Mouse (Mus musculus) heart, embryonic 11.5 days (tissue): ENCODE data around the gene Fxyd7. TPM values are rescaled to one million over a fixed set of nuclear protein-coding genes. Genes with fewer than 3 reads are reported as not detected.

ENCODE experiments used
- ATAC-seq: fragments of 200-750 bp; cut with Nextera tagmentation; replicated peaks from 2 replicates; pipeline ENCODE4 v1.8.0; 2017; ENCODE audit warnings: moderate library complexity; ENCODE audit not compliant: insufficient number of reproducible peaks, low FRiP score, low TSS enrichment
- H3K27ac ChIP-seq: fragments of 300-500 bp; sonication (generic); 2 replicates; pipeline ENCODE4 v1.5.1; 2014; ENCODE audit warnings: mild to moderate bottlenecking, low read depth, low read length
- H3K27me3 ChIP-seq: fragments of 300-500 bp; sonication (generic); 2 replicates; pipeline ENCODE4 v1.6.1; 2014; ENCODE audit warnings: mild to moderate bottlenecking, low read length, mixed read lengths; ENCODE audit not compliant: control insufficient read depth, insufficient read depth
- H3K36me3 ChIP-seq: fragments of 300-500 bp; sonication (generic); 2 replicates; pipeline ENCODE4 v1.6.1; 2014; ENCODE audit warnings: mild to moderate bottlenecking, low read length, moderate library complexity, mixed read lengths; ENCODE audit not compliant: control insufficient read depth, insufficient read depth
- H3K4me1 ChIP-seq: fragments of 300-500 bp; sonication (generic); 2 replicates; pipeline ENCODE4 v1.6.1; 2014; ENCODE audit warnings: low read length; ENCODE audit not compliant: control insufficient read depth, insufficient read depth
- H3K4me2 ChIP-seq: fragments of 300-500 bp; sonication (generic); 2 replicates; pipeline ENCODE4 v1.6.1; 2014; ENCODE audit warnings: mild to moderate bottlenecking, moderate library complexity
- H3K4me3 ChIP-seq: fragments of 300-500 bp; sonication (generic); 2 replicates; pipeline ENCODE4 v1.5.1; 2014; ENCODE audit warnings: low read depth, low read length
- H3K9ac ChIP-seq: fragments of 300-500 bp; sonication (generic); 2 replicates; pipeline ENCODE4 v1.6.1; 2014; ENCODE audit warnings: mild to moderate bottlenecking, low read depth, low read length, moderate library complexity
- H3K9me3 ChIP-seq: fragments of 300-500 bp; sonication (generic); replicated peaks from 2 replicates; pipeline ENCODE4 v1.6.1; 2016; ENCODE audit warnings: low read length; ENCODE audit not compliant: control insufficient read depth
- WGBS: fragments of 180-500 bp; shearing (Covaris S2); extraction: QIAGEN DNeasy Blood & Tissue Kit; methylation state at CpG from one replicate; pipeline ENCODE4 v1.1.7; 2014; ENCODE audit not compliant: insufficient replicate concordance; 5-methylcytosine and 5-hydroxymethylcytosine counted together
- polyA plus RNA-seq: library from polyadenylated mRNA; unstranded; fragments of >200 nt; fragmentation: Nextera tagmentation; extraction: Ambion mirVana; gene quantifications from 2 replicates; pipeline ENCODE4 v1.2.1, GENCODE M21; 2014

Fxyd7 gene
- polyA plus RNA-seq, 1 experiment from 2014 or later = 4.9 TPM

GRCm38 (mm10) chr7:31052636-31053434 is 1.6 kb upstream of the Fxyd7 start:
- peak; percentile 20 for ATAC-seq
- Histone ChIP-seq H3K9me3 (no peaks in the 10 kb centered on the region), H3K27me3 (peaks cover 39% of the 10 kb centered on the region), H3K4me2 (peak overlapping the region; percentile 58), H3K9ac (peak overlapping the region; percentile 67; the same call in 1 of the 2 replicates), H3K36me3 (no peaks in the 10 kb centered on the region), H3K4me1 (peaks cover 39% of the 10 kb centered on the region), H3K4me3 (peak overlapping the region; percentile 43), H3K27ac (0 out of 2 replicates have a peak overlapping the region, but pooled peaks have one; percentile 5)
- WGBS = 2% methylated on average over 34 of the region's 34 CpGs

- no peak overlapping the region for H3K27ac ChIP-seq
These were observed 976 bp upstream of the Fxyd7 start for GRCm38 (mm10) chr7:31052251-31052635.

DNA sequence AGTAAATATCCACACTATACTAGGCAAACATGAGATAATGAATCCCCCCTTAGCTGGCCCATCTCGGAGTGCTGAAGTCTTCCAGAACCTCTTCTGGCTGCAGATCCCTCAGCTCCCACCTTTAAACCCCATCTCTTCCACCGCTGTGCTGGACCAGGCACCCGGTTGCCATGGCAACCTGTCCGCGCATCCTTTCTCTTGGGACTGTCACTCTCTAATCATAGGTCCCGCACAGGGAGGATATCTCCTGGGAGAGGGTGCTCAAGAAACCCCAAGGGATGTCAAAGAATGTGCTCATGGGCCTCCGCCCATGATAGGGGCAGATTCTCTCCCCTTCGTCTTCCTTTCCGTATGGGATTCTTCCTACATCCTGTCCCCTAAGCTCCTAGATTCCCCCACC is 346 bp downstream of the Fxyd7 start:
- H3K27me3 ChIP-seq = peaks cover 39% of the 10 kb centered on the region
- peak overlapping the region; percentile 6; the same call in 1 of the 2 replicates for H3K4me3 ChIP-seq

More at GRCm38 (mm10) chr7:31052251-31052635, 976 bp upstream of the Fxyd7 start:
- H3K9ac ChIP-seq = no peak overlapping the region
- peaks cover 39% of the 10 kb centered on the region for H3K4me1 ChIP-seq
- peaks cover 39% of the 10 kb centered on the region for H3K27me3 ChIP-seq
- 6% methylated on average over 22 of the region's 22 CpGs for WGBS
- peak overlapping the region; percentile 58 for H3K4me2 ChIP-seq
- H3K36me3 ChIP-seq = no peaks in the 10 kb centered on the region
- peak overlapping the region; percentile 32 for H3K4me3 ChIP-seq
- no peak for ATAC-seq
- H3K9me3 ChIP-seq = no peaks in the 10 kb centered on the region

GRCm38 (mm10) chr7:31050487-31050886 is 780 bp downstream of the Fxyd7 start:
- no peak for ATAC-seq
- Histone ChIP-seq H3K9me3 (no peaks in the 10 kb centered on the region), H3K4me2 (peak overlapping the region; percentile 35), H3K9ac (no peak overlapping the region), H3K4me3 (no peak overlapping the region), H3K27me3 (peaks cover 41% of the 10 kb centered on the region), H3K36me3 (no peaks in the 10 kb centered on the region), H3K27ac (no peak overlapping the region), H3K4me1 (peaks cover 36% of the 10 kb centered on the region)
- 5% methylated on average over 6 of the region's 6 CpGs for whole genome bisulfite sequencing

More for the DNA sequence above, 346 bp downstream of the Fxyd7 start:
- H3K4me2 ChIP-seq = peak overlapping the region; percentile 58
- H3K4me1 ChIP-seq = peaks cover 36% of the 10 kb centered on the region
- no peaks in the 10 kb centered on the region for H3K36me3 ChIP-seq
- WGBS = 1% methylated on average over 9 of the region's 9 CpGs
- H3K9me3 ChIP-seq = no peaks in the 10 kb centered on the region
- ATAC-seq = no peak
- H3K27ac ChIP-seq = no peak overlapping the region
- H3K9ac ChIP-seq = no peak overlapping the region

- Histone ChIP-seq H3K4me2 (peak overlapping the region; percentile 35), H3K36me3 (no peaks in the 10 kb centered on the region), H3K4me1 (peaks cover 32% of the 10 kb centered on the region), H3K9me3 (no peaks in the 10 kb centered on the region), H3K27ac (no peak overlapping the region), H3K4me3 (no peak overlapping the region; the same call in 1 of the 2 replicates), H3K27me3 (peaks cover 46% of the 10 kb centered on the region), H3K9ac (no peak overlapping the region)
- 5% methylated on average over 10 of the region's 15 CpGs for whole genome bisulfite sequencing
- ATAC-seq = no peak
These were observed 1.4 kb downstream of the Fxyd7 start for GRCm38 (mm10) chr7:31049846-31050281.

GRCm38 (mm10) chr7:31049135-31049845 is 2.0 kb downstream of the Fxyd7 start:
- no peak overlapping the region for H3K9ac ChIP-seq
- H3K4me2 ChIP-seq = peak overlapping the region; percentile 35; the same call in 1 of the 2 replicates
- no peak overlapping the region for H3K4me3 ChIP-seq
- no peaks in the 10 kb centered on the region for H3K36me3 ChIP-seq
- WGBS = 19% methylated on average over 5 of the region's 5 CpGs
- peaks cover 48% of the 10 kb centered on the region for H3K27me3 ChIP-seq
- ATAC-seq = no peak
- H3K27ac ChIP-seq = no peak overlapping the region
- no peaks in the 10 kb centered on the region for H3K9me3 ChIP-seq
- H3K4me1 ChIP-seq = peaks cover 32% of the 10 kb centered on the region

DNA sequence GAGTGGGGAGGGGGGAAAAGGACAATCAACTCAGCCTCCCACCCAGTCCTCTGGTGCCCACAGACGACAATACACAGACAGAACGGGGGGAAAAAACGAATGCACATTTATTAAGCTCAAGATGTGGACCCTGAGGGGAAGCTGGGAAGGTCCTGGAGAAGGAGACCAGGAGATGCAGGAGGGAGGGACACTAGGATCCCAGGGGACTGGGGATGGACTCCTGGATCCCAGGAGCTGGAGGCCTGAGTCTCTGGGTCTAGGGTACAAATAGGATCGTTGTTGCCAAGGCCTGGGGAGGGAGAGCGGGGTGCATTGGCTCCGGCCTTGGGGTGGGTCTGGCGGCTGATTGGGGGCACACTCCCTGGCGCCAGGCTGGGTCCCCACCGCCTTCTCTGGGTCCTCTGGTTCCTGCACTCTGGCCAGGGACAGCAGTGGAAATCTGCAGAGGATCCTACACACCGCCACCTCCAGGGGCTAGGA is 8.8 kb downstream of the Fxyd7 start, which contains the start of gene Fxyd5:
Gene Fxyd5 (minus strand): TSS at position 51 of the 480 bp plus-strand sequence.
- no peak for ATAC-seq
- Histone ChIP-seq H3K9ac (peak within 1 kb of the TSS; percentile 64), H3K4me1 (peaks cover 8% of the 10 kb centered on the region; the same call in 1 of the 2 replicates), H3K27ac (no peak within 1 kb of the TSS; the same call in 1 of the 2 replicates), H3K4me2 (peak within 1 kb of the TSS; percentile 60), H3K9me3 (no peaks in the 10 kb centered on the region), H3K36me3 (no peaks in the 10 kb centered on the region), H3K27me3 (peaks cover 52% of the 10 kb centered on the region), H3K4me3 (peak within 1 kb of the TSS; percentile 34)
- 35% methylated on average over 10 of the region's 10 CpGs for WGBS

DNA sequence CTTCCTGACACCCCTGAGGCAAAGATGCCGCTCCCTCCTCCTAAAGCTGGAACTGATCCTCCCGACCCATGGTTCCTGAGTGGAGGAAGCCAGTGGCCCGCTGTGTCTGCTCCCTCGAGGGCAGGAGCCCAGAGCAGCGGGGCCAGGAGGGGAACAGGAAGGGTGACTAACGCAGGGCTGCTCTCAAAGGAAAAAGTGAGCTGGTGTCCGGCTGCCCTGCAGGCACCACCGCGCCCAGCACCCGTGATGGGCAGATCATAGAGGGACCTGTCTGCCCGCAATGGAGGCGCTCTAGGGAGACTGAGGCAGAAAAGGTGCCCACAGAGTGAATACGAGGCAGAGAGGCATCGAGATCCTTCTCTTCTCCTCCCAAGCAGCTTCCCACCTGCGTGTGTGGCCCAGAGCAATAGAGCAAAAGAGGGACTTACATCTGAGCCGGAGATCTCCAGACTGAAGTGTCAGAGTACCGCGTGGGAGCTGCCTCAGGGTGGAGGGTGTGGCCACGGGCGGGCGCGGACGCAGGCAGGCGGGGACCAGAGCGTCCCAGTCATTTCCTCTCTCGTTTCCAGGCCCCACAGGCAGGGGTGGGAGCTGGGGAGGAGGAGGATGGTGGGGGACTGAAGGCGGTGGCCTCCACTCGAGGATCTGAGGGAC is 9.5 kb downstream of the Fxyd7 start:
- Histone ChIP-seq H3K27ac (no peak overlapping the region; the same call in 1 of the 2 replicates), H3K4me3 (peak overlapping the region; percentile 34), H3K27me3 (peaks cover 52% of the 10 kb centered on the region), H3K9ac (peak overlapping the region; percentile 64), H3K4me2 (peak overlapping the region; percentile 60), H3K4me1 (peaks cover 8% of the 10 kb centered on the region; the same call in 1 of the 2 replicates), H3K9me3 (no peaks in the 10 kb centered on the region), H3K36me3 (no peaks in the 10 kb centered on the region)
- 0 out of 2 replicates have a peak, but pooled peaks have one; percentile 42 for ATAC-seq
- 3% methylated on average over 28 of the region's 28 CpGs for WGBS
